Mouse (Mus musculus) forebrain, embryonic 12.5 days (tissue): ENCODE data around the gene Gm42674. TPM values are rescaled to one million over a fixed set of nuclear protein-coding genes. Genes with fewer than 3 reads are reported as not detected.
A peak's percentile ranks its signal among the peaks of the same experiment; 100 is the strongest.

Experiments
- ATAC-seq: fragments of 200-750 bp; cut with Nextera tagmentation; 2 replicates; pipeline ENCODE4 v1.8.0; 2017; ENCODE audit warnings: moderate TSS enrichment; ENCODE audit not compliant: low FRiP score
- H3K27ac ChIP-seq: fragments of 300-500 bp; sonication (generic); 2 replicates; pipeline ENCODE4 v1.5.1; 2016; ENCODE audit warnings: mild to moderate bottlenecking
- H3K27me3 ChIP-seq: fragments of 300-500 bp; sonication (generic); 2 replicates; pipeline ENCODE4 v1.6.1; 2016; ENCODE audit warnings: mild to moderate bottlenecking
- H3K36me3 ChIP-seq: fragments of 300-500 bp; sonication (generic); replicated peaks from 2 replicates; pipeline ENCODE4 v1.6.1; 2016; ENCODE audit warnings: mild to moderate bottlenecking
- H3K4me1 ChIP-seq: fragments of 300-500 bp; sonication (generic); 2 replicates; pipeline ENCODE4 v1.6.1; 2016
- H3K4me2 ChIP-seq: fragments of 300-500 bp; sonication (generic); 2 replicates; pipeline ENCODE4 v1.6.1; 2016; ENCODE audit warnings: mild to moderate bottlenecking, moderate library complexity
- H3K4me3 ChIP-seq: fragments of 300-500 bp; sonication (generic); replicated peaks from 2 replicates; pipeline ENCODE4 v1.5.1; 2016; ENCODE audit warnings: mild to moderate bottlenecking
- H3K9ac ChIP-seq: fragments of 300-500 bp; sonication (generic); 2 replicates; pipeline ENCODE4 v1.6.1; 2016; ENCODE audit warnings: mild to moderate bottlenecking
- H3K9me3 ChIP-seq: fragments of 300-500 bp; sonication (generic); 2 replicates; pipeline ENCODE4 v1.6.1; 2016
- WGBS: fragments of 180-500 bp; shearing (Covaris S2); methylation state at CpG from one replicate; pipeline ENCODE4 v1.1.7; 2016; 5-methylcytosine and 5-hydroxymethylcytosine counted together
- polyA plus RNA-seq: library from polyadenylated mRNA; unstranded; fragments of >200 nt; fragmentation: Nextera tagmentation; extraction: Ambion mirVana; gene quantifications from 2 replicates; pipeline ENCODE4 v1.2.1, GENCODE M21; 2016

Gene Gm42674
- polyA plus RNA-seq, 1 experiment from 2014 or later = not detected

DNA sequence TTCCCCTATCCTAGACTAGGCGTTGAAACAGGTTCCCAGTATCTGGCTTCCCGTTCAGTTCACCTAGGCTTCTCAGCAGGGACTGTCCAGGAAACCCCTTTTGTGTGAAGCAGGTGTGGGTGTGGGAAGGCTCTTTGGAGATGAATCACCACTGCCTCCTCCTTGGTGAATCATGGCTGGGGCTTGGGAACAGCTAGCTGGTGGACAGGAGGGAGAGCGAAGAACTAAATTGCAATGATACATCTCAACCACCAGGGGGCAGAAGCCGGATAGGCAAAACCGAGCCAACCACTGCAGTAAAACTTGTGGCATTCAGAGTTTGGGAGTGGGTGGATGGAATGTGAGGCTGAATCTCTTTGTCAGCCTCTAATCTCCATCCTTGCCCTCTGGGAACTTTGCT, 16.1 kb upstream of the Gm42674 start:
- H3K9ac ChIP-seq = no peak overlapping the region
- H3K27ac ChIP-seq = no peak overlapping the region
- H3K4me1 ChIP-seq = peaks cover 5% of the 10 kb centered on the region; the same call in 1 of the 2 replicates
- no peaks in the 10 kb centered on the region for H3K36me3 ChIP-seq
- 32% methylated on average over 5 of the region's 5 CpGs for WGBS
- no peak overlapping the region for H3K4me3 ChIP-seq
- no peak overlapping the region for H3K4me2 ChIP-seq
- peak; percentile 53; the same call in 1 of the 2 replicates for ATAC-seq
- no peaks in the 10 kb centered on the region for H3K9me3 ChIP-seq
- no peaks in the 10 kb centered on the region for H3K27me3 ChIP-seq

DNA sequence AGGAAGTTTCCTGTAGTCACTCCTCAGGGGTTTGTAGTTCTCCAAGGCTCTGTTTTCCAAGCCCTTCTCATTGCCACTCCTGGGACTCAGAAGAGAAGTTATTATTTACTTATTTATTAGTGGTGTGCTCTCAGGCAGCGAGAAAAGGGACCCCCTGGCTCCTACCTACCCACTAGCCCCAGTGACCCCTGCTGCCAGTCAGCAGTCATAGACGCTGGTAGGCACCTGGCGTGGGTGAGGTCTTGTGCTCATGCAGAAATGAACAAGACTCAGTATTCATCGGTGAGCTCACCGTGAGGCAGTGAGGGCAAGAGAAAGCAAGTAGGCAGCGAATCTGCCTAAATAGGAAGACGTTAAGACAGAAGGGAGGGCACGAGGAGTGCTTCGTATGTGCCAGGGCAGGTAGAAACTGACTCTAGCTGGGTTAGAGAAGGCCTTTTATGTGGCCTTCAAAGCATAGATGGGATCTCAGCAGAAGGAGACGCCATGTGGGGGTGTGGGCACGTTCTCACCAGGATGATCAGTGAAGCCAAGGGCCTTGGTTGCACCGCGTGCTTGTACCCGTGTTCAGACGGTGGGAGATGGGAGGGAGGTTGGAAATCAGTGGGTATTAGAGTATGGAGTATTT, 15.6 kb upstream of the Gm42674 start:
- Histone ChIP-seq H3K27me3 (no peaks in the 10 kb centered on the region), H3K4me1 (peaks cover 5% of the 10 kb centered on the region; the same call in 1 of the 2 replicates), H3K4me3 (no peak overlapping the region), H3K9me3 (no peaks in the 10 kb centered on the region), H3K9ac (no peak overlapping the region), H3K4me2 (no peak overlapping the region), H3K27ac (no peak overlapping the region), H3K36me3 (no peaks in the 10 kb centered on the region)
- ATAC-seq = no peak
- 84% methylated on average over 15 of the region's 15 CpGs for WGBS

DNA sequence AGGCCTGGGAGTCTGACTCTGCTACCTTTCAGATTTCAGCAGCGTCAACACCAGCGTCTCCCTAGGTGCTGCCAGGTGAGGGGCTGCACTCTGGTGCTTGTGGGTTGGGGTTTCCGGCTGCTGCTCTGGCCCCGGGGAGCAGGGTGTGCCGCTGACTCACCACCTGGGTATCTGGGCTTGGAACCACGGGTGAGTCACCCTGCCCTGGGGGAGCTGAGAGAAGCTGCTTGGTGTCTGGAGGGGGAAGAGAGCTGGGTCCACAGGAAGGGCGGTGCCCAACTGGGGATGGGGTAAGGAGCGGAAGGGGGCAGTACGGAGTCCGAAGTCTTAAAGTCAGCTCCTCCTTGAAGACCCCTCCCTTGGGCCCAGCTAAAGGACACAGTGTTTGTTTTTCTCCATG, 14.8 kb upstream of the Gm42674 start:
- no peak overlapping the region for H3K4me3 ChIP-seq
- H3K27me3 ChIP-seq = no peaks in the 10 kb centered on the region
- no peak overlapping the region for H3K4me2 ChIP-seq
- no peaks in the 10 kb centered on the region for H3K36me3 ChIP-seq
- no peak overlapping the region for H3K27ac ChIP-seq
- H3K9ac ChIP-seq = no peak overlapping the region
- no peaks in the 10 kb centered on the region for H3K9me3 ChIP-seq
- no peak for ATAC-seq
- 79% methylated on average over 10 of the region's 10 CpGs for WGBS
- H3K4me1 ChIP-seq = peaks cover 5% of the 10 kb centered on the region; the same call in 1 of the 2 replicates

DNA sequence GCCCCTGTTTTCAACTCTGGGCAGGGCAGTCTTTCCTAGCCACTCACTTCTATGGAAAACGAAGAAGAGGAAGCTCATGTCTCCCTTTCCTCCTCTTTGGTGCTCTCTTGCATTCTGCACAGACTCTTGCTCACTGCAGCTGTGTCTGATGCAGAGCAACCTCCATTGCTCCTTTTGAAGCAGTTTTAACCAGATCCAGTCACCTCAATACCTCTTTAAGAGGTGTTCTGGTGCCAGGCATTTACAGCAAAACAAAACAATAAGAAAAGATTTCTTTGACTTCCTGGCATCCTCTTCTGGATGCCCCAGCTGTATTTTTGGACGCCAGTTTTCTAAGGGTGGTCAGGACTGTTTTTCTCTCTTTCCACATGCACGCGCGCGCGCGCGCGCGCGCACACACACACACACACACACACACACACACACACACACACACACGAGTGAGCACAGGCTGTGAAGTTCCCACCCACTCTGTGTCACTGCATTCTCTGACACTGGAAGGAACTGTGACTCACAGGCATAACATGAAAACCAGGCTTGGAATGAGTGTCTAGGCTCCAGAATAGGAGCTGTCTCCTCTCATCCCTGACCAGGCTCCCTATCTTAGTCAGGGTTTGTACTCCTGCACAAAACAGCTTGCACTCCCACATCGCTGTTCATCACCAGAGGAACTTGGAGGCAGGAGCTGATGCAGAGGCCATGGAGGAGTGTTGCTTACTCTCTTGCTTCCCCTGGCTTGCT, 14.2 kb upstream of the Gm42674 start:
- H3K36me3 ChIP-seq = no peaks in the 10 kb centered on the region
- no peak overlapping the region for H3K27ac ChIP-seq
- no peak overlapping the region for H3K4me2 ChIP-seq
- H3K4me3 ChIP-seq = no peak overlapping the region
- H3K9me3 ChIP-seq = no peaks in the 10 kb centered on the region
- H3K27me3 ChIP-seq = no peaks in the 10 kb centered on the region
- peaks cover 5% of the 10 kb centered on the region; the same call in 1 of the 2 replicates for H3K4me1 ChIP-seq
- H3K9ac ChIP-seq = no peak overlapping the region
- WGBS = 91% methylated on average over 14 of the region's 14 CpGs
- ATAC-seq = no peak

DNA sequence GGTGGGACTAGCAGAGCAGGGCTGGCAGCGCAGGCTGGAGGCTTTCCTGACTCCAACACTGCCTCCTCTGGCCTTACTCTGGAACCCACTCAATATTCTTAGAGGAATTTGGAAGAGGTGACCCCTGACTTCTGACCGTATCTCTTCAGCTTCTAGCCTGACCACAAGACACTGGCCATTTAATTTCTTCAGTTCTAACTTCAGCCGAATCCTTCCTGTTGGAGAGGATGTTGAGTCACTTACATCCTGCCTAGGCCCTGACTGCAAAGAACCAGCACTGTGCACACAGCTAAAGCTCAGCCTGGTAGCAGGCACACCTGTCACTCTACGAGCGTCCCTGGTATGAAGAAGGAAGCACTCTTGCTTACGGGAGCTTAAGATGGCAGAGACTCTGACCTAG, 12.3 kb upstream of the Gm42674 start:
- H3K27ac ChIP-seq = no peak overlapping the region
- ATAC-seq = no peak
- peaks cover 5% of the 10 kb centered on the region; the same call in 1 of the 2 replicates for H3K4me1 ChIP-seq
- no peak overlapping the region for H3K9ac ChIP-seq
- no peaks in the 10 kb centered on the region for H3K27me3 ChIP-seq
- 91% methylated on average over 6 of the region's 6 CpGs for WGBS
- no peak overlapping the region for H3K4me2 ChIP-seq
- no peak overlapping the region for H3K4me3 ChIP-seq
- no peaks in the 10 kb centered on the region for H3K9me3 ChIP-seq
- no peaks in the 10 kb centered on the region for H3K36me3 ChIP-seq

DNA sequence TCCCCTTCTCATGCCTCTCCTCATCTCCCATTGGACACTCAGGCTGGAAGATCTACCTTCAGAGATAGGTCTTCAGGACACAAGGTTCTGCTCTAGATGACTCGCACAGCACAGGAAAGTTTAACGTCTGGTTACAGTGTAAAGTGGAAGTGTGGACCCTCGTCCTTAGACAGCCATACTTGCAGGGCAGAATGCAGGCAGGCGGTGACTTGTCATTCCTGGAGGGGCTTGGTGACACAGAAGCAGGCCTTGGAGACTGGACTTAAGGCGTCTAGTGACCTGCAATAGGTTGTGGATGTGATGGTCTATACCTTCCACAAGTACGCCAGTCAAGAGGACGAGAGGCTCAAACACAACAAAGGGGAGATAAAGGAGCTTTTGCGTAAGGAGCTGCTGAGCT, 11.8 kb upstream of the Gm42674 start, which contains the start of gene S100a2:
S100a2 (plus strand) TSS at position 301 of the 400 bp plus-strand sequence.
- no peak within 1 kb of the TSS for H3K9ac ChIP-seq
- peaks cover 5% of the 10 kb centered on the region; the same call in 1 of the 2 replicates for H3K4me1 ChIP-seq
- H3K4me2 ChIP-seq = no peak within 1 kb of the TSS
- H3K27me3 ChIP-seq = no peaks in the 10 kb centered on the region
- no peak within 1 kb of the TSS for H3K27ac ChIP-seq
- H3K4me3 ChIP-seq = no peak within 1 kb of the TSS
- no peak for ATAC-seq
- 77% methylated on average over 8 of the region's 8 CpGs for WGBS
- no peaks in the 10 kb centered on the region for H3K9me3 ChIP-seq
- H3K36me3 ChIP-seq = no peaks in the 10 kb centered on the region

DNA sequence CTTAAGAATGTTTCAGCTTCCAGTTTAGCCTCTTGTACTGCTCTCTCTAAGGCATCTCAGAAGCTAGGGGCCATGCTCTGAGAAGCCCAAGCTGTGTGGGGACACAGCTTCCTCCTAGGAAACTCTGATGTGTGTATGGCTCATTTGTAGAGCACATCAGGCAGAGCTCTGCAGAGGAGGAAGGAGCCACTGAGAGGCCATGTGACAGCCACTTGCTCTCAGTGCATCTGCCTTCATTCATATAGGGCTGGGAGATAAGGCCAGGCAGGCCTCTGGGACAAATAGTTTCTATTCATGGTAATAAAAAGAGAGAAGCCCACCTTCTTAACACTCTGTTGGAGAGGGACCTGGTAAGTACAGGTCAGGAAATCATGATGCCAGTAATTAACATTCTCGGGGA, 7.2 kb upstream of the Gm42674 start:
- H3K4me2 ChIP-seq = no peak overlapping the region
- H3K9ac ChIP-seq = no peak overlapping the region
- H3K27me3 ChIP-seq = no peaks in the 10 kb centered on the region
- ATAC-seq = no peak
- H3K4me1 ChIP-seq = peaks cover 5% of the 10 kb centered on the region; the same call in 1 of the 2 replicates
- no peaks in the 10 kb centered on the region for H3K9me3 ChIP-seq
- no peak overlapping the region for H3K4me3 ChIP-seq
- H3K27ac ChIP-seq = no peak overlapping the region
- 76% methylated on average over 1 of the region's 1 CpGs for WGBS
- no peaks in the 10 kb centered on the region for H3K36me3 ChIP-seq

DNA sequence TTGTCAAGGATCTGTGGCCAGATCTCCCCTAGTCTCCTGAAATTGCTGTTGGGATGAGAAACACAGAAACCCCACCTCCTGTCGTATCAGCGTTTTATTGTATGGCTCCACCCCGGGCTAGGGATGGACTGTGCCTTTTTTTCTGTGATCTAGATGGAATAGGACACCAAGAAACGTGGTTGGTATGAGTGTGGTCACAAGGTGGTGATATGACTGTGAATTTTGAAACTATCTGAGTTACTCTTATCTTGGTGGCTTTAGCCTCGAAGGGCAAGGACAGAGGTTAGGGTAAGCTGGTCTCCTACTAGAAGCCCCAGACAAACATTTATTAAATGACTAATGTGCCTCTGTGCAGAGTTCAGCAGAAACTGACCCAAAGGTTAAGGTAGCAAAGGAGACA, 6.1 kb upstream of the Gm42674 start:
- no peak for ATAC-seq
- H3K9me3 ChIP-seq = no peaks in the 10 kb centered on the region
- H3K4me1 ChIP-seq = no peaks in the 10 kb centered on the region
- H3K27me3 ChIP-seq = no peaks in the 10 kb centered on the region
- no peak overlapping the region for H3K27ac ChIP-seq
- H3K4me3 ChIP-seq = no peak overlapping the region
- H3K9ac ChIP-seq = no peak overlapping the region
- H3K4me2 ChIP-seq = no peak overlapping the region
- WGBS = 78% methylated on average over 5 of the region's 5 CpGs
- no peaks in the 10 kb centered on the region for H3K36me3 ChIP-seq

DNA sequence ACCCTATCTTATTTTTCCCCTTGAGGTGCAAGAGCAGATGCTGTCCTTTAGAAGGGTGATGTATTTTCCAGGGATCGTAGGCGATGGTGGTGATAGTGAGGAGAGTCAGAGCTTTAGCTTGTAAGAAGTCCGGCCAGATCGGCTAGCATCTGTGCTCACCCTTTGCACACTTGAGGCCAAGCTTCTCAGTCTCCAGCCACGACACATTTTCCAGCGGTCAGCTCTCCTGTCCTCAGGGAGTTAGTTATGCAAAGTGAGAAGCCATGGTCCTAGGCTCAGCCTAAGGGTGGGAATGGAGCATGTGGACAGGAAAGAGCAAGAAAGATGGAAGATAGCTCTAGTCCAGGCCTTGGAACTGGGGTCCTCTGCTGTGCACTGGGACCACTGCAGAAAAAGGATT, 4.9 kb upstream of the Gm42674 start:
- Histone ChIP-seq H3K9me3 (no peaks in the 10 kb centered on the region), H3K36me3 (no peaks in the 10 kb centered on the region), H3K27ac (no peak overlapping the region), H3K27me3 (no peaks in the 10 kb centered on the region), H3K4me1 (no peaks in the 10 kb centered on the region), H3K9ac (no peak overlapping the region), H3K4me2 (no peak overlapping the region), H3K4me3 (no peak overlapping the region)
- 92% methylated on average over 6 of the region's 6 CpGs for WGBS
- no peak for ATAC-seq

DNA sequence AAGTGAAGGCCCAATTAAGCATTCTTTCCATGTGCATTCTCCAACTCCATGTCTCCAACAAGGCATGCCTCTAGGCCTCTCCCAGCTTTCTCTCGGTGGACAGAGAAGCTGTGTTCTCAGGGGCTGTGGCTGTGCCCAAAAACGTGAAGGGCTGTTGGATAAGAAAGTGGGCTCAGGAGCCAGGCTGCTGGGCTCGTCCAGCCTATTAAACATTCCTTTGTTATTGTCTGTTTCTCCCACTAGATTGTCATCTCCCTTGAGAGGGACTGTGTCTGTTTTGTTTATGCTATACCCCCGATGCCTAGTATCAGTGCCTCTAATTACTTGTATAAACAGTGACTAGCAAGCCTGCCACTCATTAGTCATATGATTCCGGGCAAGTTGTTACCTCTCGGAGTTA, 4.0 kb upstream of the Gm42674 start:
- Histone ChIP-seq H3K4me3 (no peak overlapping the region), H3K9ac (no peak overlapping the region), H3K9me3 (no peaks in the 10 kb centered on the region), H3K4me2 (no peak overlapping the region), H3K4me1 (no peaks in the 10 kb centered on the region), H3K27ac (no peak overlapping the region), H3K27me3 (no peaks in the 10 kb centered on the region), H3K36me3 (no peaks in the 10 kb centered on the region)
- 50% methylated on average over 6 of the region's 6 CpGs for WGBS
- ATAC-seq = no peak

DNA sequence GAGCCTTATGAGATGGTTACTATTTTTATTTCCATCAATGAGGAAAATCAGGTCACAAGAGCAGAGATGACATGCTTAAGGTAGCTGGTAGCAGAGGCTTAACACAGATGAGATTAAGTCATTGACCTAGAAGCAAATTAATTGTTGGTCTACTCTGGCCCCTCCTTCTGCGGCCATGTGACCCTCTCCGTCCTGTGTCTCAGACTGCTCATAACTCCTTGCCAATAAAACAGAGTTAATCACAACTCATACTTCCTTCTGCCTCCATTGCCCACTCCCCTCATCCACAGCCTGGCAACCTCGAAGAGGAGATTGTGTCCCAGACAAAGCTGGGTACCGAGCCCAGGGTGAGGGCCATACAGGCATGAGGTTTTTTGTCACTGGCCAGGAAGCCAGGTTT, 3.5 kb upstream of the Gm42674 start:
- no peak overlapping the region for H3K4me2 ChIP-seq
- H3K4me3 ChIP-seq = no peak overlapping the region
- no peak overlapping the region for H3K9ac ChIP-seq
- no peak overlapping the region for H3K27ac ChIP-seq
- ATAC-seq = no peak
- H3K4me1 ChIP-seq = no peaks in the 10 kb centered on the region
- no peaks in the 10 kb centered on the region for H3K36me3 ChIP-seq
- H3K9me3 ChIP-seq = no peaks in the 10 kb centered on the region
- WGBS = 84% methylated on average over 4 of the region's 4 CpGs
- H3K27me3 ChIP-seq = no peaks in the 10 kb centered on the region

DNA sequence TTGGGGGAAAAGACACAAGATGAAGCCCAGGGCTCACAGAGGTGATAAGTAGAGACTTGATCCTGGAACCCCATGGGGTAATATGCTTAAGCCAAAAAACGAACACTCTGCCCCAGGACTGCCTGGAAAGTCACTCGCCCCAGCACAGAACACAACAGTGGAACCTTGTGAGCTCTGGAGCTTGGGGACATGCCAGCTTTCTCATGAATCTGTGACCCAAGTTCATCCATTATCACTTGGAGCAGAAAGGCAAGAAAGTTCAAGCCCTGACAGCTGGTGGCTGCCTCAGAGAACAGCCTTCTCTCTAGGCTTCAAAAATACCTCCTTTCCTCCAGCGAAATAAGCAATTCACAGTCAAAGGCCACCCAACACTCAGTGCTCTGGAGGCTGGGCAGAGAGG, 2.3 kb upstream of the Gm42674 start:
- no peaks in the 10 kb centered on the region for H3K9me3 ChIP-seq
- no peak overlapping the region for H3K4me2 ChIP-seq
- no peak for ATAC-seq
- H3K4me1 ChIP-seq = peaks cover 4% of the 10 kb centered on the region; the same call in 1 of the 2 replicates
- H3K4me3 ChIP-seq = no peak overlapping the region
- no peaks in the 10 kb centered on the region for H3K36me3 ChIP-seq
- H3K27ac ChIP-seq = no peak overlapping the region
- H3K9ac ChIP-seq = no peak overlapping the region
- H3K27me3 ChIP-seq = no peaks in the 10 kb centered on the region
- 80% methylated on average over 3 of the region's 3 CpGs for WGBS

DNA sequence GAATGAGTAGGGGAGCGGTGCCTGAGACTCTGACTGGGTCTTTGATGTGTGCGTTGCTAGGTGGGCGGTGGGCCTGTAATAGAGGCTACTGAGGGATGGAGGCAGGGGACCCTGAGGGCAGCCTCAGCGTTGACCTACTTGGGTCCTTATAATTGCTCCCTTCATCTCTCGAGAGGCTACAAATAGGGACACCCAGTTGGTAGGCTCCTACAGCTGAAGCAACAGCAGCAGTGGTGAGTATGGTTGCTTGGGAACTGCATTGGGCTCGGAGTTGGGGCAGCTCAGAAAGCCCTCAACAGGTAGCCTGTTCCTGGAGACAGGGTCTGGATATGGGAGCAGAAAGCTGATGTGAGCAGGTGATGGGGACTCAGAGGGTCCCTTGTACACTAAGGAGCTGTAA, 1.7 kb upstream of the Gm42674 start:
- no peak overlapping the region for H3K4me3 ChIP-seq
- WGBS = 81% methylated on average over 6 of the region's 6 CpGs
- no peaks in the 10 kb centered on the region for H3K9me3 ChIP-seq
- H3K36me3 ChIP-seq = no peaks in the 10 kb centered on the region
- H3K4me2 ChIP-seq = no peak overlapping the region
- no peak overlapping the region for H3K9ac ChIP-seq
- no peaks in the 10 kb centered on the region for H3K27me3 ChIP-seq
- no peak overlapping the region for H3K27ac ChIP-seq
- ATAC-seq = no peak
- H3K4me1 ChIP-seq = peaks cover 10% of the 10 kb centered on the region; the same call in 1 of the 2 replicates
